Mouse (Mus musculus): ENCODE results near the gene Pknox2. TPM values are rescaled to one million over a fixed set of nuclear protein-coding genes. Genes with fewer than 3 reads are reported as not detected.

Pknox2 gene
- total RNA-seq, 2 experiments from 2014 or later: 39.5 to 42.9 TPM

DNA sequence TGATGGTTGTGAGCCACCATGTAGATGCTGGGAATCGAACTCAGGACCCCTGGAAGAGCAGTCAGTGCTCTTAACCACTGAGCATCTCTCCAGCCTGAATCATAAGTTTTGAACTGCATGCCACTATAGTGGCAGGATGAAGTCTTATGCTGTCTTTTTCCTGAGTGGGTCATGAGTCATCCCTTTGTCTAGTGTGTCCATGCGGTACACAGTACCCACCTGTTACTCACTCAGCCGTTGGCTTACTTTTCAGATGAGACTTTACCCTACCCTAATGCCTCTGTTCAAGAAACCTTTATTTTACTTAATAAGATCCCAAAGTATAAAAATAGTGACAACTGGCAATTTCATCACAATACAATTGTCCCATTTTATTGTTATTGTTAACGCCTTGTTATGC lies 95.5 kb downstream of the Pknox2 start:
- DNase-seq (ENCODE audit: low spot score): no peak

- DNase-seq (ENCODE audit: low spot score): peak; percentile 79
These were observed 99.7 kb downstream of the Pknox2 start for GRCm38 (mm10) chr9:37047490-37047889.

DNA sequence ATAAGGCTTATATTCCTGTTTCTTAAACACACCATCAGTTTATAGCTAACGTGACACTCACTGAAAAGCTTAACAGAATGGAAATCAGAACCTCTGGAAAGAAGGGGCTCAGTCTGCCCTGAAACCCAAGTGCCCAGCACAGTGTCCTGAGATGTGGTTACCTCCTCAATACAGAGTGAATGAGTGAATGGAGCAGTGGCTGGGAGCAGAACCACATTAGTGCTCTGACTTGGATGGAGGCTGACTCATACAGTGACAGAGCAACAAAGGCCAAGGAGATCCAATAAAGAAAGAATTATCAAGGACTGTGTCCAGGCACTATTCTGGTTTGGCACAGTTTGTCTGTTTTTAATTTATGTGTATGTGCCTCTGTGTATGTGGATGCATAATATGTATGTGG lies 101.3 kb downstream of the Pknox2 start:
- no peak for DNase-seq (ENCODE audit: low spot score)

- no peak for DNase-seq (ENCODE audit: low spot score)
These were observed 103.0 kb downstream of the Pknox2 start for GRCm38 (mm10) chr9:37044165-37044564.

DNA sequence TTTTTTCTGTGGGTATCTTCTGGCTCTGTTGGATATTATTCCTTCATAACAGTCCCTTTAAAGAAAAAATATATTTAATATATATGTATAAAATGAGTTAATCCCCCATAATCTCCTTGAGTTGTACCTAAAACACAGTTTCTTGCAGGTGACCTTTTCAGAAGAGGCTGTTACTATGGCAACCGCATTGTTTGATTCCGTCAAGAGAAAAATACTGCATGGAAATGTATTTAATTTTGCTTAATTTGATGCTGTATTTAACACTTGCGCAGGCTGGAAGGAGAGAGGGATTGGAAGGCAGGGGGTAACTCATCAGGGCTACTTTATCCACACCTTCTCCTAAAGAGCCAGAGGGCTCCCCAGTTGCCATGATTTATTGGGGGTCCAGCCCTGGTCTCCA lies 108.3 kb downstream of the Pknox2 start:
- DNase-seq (ENCODE audit: low spot score): no peak

- DNase-seq (ENCODE audit: low spot score): no peak
These were observed 108.8 kb downstream of the Pknox2 start for GRCm38 (mm10) chr9:37038445-37038844.

GRCm38 (mm10) chr9:37037405-37037804 lies 109.8 kb downstream of the Pknox2 start:
- no peak for DNase-seq (ENCODE audit: low spot score)

DNA sequence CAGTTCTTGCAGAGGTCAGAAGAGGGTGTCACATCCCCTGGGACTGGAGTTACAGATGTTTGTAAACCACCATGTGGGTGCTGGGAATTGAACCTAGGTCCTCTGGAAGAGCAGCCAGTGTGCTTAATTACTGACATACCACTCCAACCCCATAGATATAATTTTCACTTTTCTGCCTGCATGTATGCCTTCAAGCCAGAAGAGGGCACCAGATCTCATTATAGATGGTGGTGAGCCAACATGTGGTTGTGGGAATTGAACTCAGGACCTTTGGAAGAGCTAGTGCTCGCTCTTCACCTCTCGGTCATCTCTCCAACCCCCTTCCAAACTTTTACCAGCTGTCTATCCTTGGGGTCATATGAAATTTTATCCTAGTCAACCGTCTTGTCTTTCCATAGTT lies 112.0 kb downstream of the Pknox2 start:
- no peak for DNase-seq (ENCODE audit: low spot score)

- no peak for DNase-seq (ENCODE audit: low spot score)
These were observed 112.9 kb downstream of the Pknox2 start for GRCm38 (mm10) chr9:37034316-37034715.

GRCm38 (mm10) chr9:37030347-37031213 lies 116.6 kb downstream of the Pknox2 start:
- DNase-seq (ENCODE audit: low spot score): no peak

DNA sequence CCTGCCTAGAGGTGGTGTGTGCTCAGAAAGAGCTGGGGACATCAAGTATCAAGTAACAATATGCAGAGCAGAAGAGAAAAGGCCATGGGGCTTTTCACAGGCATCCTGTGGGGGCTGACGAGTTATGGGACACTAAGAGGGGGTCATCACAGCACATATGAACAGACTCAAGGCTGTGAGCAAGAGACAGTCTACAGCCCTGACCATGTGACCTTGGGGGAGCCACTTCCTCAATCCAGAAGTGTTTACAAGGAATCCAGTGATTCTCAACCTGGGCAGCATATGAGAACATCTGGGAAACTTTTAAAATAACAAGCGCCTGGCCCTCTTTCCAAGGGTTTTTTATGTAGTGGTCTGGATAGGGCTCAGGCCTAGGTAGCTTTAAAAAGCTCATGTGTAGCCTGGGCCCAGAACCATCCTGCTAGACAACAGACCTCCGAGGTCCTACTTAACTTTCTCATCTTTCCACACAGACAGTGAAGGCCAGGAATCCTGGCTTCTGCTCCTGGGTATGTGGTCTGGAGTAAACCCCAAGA lies 117.3 kb downstream of the Pknox2 start:
- DNase-seq (ENCODE audit: low spot score): no peak

- no peak for DNase-seq (ENCODE audit: low spot score)
These were observed 119.2 kb downstream of the Pknox2 start for GRCm38 (mm10) chr9:37027825-37028575.

DNA sequence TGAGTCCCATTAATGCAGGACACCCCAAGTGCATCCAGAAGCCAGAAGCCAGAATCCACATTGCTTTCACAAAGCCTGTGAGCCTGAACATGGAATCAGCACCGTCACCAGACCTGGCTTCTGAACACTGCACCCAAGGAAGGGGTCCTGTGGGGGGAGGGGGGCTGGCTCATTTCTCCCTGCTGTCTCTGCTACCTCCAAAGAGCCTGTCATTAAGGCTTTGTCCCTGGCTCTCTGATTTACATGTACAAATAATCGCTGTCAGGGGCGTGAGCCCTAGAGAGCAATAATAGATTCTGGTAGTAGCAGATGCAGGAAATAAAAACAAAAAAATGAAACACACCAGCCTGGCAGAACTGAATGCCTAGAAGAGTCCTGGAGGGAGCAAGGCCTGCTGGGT lies 121.3 kb downstream of the Pknox2 start:
- no peak for DNase-seq (ENCODE audit: low spot score)

DNA sequence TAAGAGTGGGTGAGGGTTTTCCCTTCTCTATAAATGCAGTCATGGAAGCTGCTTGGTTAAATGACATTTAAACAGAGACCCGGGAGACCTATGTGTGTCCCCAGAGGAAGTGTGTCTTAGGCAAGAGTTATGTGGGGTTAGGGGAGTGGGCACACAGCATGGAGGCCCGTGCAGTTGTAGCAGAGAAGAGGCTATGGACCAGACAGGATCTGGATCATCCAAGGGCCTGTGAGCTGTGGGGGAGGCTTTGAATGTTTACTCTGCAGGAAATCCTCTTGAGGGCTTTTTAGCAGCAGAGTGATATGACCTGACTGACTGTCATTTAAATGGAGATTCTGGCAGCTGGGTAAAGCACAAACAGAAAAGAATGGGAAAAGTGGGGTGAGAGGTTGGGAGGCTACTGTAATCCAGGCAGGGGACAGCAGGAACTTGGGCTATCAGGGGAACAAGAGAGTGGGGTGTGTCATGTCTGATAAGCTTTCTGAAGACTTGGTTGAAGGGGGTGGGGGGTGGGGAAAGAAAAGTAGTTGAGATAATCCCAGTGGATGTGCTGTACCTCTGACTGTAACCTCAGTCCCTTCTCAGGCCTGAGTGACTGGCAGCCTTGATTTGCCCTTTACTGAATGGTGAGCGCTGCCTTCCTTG lies 125.5 kb downstream of the Pknox2 start:
- DNase-seq (ENCODE audit: low spot score): no peak

- DNase-seq (ENCODE audit: low spot score): no peak
These were observed 129.1 kb downstream of the Pknox2 start for GRCm38 (mm10) chr9:37018154-37018553.

DNA sequence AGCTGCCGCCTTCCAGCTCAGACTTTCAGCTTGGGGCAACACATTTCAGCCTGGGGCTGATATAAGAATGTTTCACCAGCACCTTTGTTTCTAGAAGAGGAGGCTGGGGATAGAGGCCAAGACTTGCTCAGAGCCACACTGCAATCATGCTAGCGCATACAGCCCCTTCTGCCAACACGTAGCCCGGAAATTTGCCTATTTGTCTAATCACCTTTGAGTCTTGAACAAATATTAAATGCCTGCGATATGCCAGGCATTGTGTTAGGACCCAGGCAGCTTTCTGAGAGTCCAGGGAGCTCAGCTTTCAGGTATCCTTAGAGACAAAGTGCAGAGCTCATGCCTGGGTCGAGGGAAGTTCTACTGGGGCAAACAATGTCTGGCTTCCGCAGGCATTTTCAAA lies 130.0 kb downstream of the Pknox2 start:
- DNase-seq (ENCODE audit: low spot score): no peak

DNA sequence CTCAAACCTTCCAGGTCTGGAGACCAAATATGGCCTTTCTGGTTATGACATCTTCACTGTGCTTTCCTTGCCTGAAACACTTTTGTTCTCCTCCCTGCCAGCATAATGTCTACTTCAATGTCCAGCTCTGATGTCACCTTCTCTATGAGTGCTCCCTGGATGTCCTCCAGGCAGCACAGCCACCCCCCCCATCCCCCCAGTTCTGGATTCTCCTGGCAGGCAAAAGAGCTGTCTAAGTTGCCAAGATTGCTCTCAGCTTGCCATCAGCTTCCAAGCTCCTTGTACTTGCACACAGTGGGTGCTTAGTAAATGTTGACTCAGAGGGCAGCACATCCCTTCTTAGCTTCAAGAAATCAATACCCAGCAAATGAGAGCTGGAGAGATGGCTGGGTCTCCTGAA lies 131.0 kb downstream of the Pknox2 start:
- peak; percentile 32 for DNase-seq (ENCODE audit: low spot score)

DNA sequence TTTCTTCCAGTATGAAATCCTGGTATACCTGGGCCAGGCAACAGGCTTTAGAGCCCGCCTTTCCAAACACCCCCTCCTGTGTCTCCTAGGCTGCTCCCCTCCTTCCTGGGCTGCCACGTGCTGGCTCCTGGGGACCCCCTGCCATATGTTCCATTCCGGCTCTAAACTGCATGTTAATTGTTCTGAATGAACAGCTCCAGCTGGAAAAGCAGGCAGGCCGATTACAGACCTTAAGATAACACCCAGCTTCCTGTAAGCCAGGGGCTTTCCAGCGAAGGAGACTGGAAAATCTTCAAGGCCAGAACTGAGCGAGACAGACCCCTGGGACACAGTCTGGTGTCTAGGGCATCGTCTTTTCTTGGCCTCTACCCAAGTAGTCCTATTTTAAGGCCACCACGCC lies 133.6 kb downstream of the Pknox2 start:
- no peak for DNase-seq (ENCODE audit: low spot score)

DNA sequence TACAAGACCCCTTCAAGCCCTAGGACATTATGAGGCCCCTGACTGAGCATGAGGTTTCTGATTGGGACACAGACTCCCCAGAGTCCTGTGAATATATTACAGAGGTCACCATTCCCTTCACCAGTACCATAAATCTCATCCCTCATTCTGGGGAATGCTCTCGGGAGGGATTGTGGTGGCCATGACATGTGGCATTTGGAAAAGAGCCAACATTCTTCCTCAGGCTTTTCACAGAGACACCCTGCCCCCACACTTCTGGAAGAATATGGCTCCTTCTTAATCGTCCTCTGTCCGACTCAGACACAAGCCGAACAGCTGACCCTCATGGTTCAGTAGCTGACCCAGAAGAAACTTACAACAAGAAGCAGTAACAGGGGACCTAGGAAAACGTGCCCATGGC lies 139.1 kb downstream of the Pknox2 start:
- no peak for DNase-seq (ENCODE audit: low spot score)

- DNase-seq (ENCODE audit: low spot score): no peak
These were observed 142.5 kb downstream of the Pknox2 start for GRCm38 (mm10) chr9:37004676-37005075.

GRCm38 (mm10) chr9:37001935-37002535 lies 145.2 kb downstream of the Pknox2 start:
- no peak for DNase-seq (ENCODE audit: low spot score)

GRCm38 (mm10) chr9:36999393-36999792 lies 147.8 kb downstream of the Pknox2 start:
- DNase-seq (ENCODE audit: low spot score): no peak

Data from gastrocnemius, adult 18-20 months (tissue).